Mouse (Mus musculus) liver, embryonic 11.5 days (tissue): Measurements from ENCODE around the gene C1rl. TPM values are rescaled to one million over a fixed set of nuclear protein-coding genes. Genes with fewer than 3 reads are reported as not detected.

Experiments
- ATAC-seq: fragments of 200-750 bp; cut with Nextera tagmentation; replicated peaks from 2 replicates; pipeline ENCODE4 v1.8.0; 2017; ENCODE audit warnings: moderate number of reproducible peaks, mild to moderate bottlenecking, moderate TSS enrichment, moderate library complexity; ENCODE audit not compliant: low FRiP score
- DNase-seq: peaks from one replicate; pipeline ENCODE4 v3.0.0-alpha.2; 2017; ENCODE audit warnings: low spot score
- H3K27ac ChIP-seq: fragments of 300-500 bp; sonication (generic); 2 replicates; pipeline ENCODE4 v1.5.1; 2014; ENCODE audit warnings: mild to moderate bottlenecking, low read depth, low read length, control low read depth
- H3K27me3 ChIP-seq: fragments of 300-500 bp; sonication (generic); replicated peaks from 2 replicates; pipeline ENCODE4 v1.6.1; 2014; ENCODE audit warnings: low read length, mixed read lengths; ENCODE audit not compliant: control insufficient read depth, insufficient read depth
- H3K36me3 ChIP-seq: fragments of 300-500 bp; sonication (generic); 2 replicates; pipeline ENCODE4 v1.6.1; 2014; ENCODE audit warnings: mild to moderate bottlenecking, low read length, moderate library complexity, mixed read lengths; ENCODE audit not compliant: control insufficient read depth, insufficient read depth
- H3K4me1 ChIP-seq: fragments of 300-500 bp; sonication (generic); replicated peaks from 2 replicates; pipeline ENCODE4 v1.6.1; 2014; ENCODE audit warnings: low read length, mixed read lengths; ENCODE audit not compliant: control insufficient read depth, insufficient read depth
- H3K4me2 ChIP-seq: fragments of 300-500 bp; sonication (generic); 2 replicates; pipeline ENCODE4 v1.6.1; 2014; ENCODE audit warnings: mild to moderate bottlenecking, control low read depth, moderate library complexity
- H3K4me3 ChIP-seq: fragments of 300-500 bp; sonication (generic); 2 replicates; pipeline ENCODE4 v1.5.1; 2014; ENCODE audit warnings: low read depth, low read length, control low read depth
- H3K9ac ChIP-seq: fragments of 300-500 bp; sonication (generic); 2 replicates; pipeline ENCODE4 v1.6.1; 2014; ENCODE audit warnings: low read depth, low read length, control low read depth
- H3K9me3 ChIP-seq: fragments of 300-500 bp; sonication (generic); 2 replicates; pipeline ENCODE4 v1.6.1; 2016; ENCODE audit warnings: low read length, inconsistent platforms, mixed read lengths; ENCODE audit not compliant: control insufficient read depth
- WGBS: fragments of 180-500 bp; shearing (Covaris S2); extraction: QIAGEN DNeasy Blood & Tissue Kit; methylation state at CpG from one replicate; pipeline ENCODE4 v1.1.7; 2014; 5-methylcytosine and 5-hydroxymethylcytosine counted together
- polyA plus RNA-seq: library from polyadenylated mRNA; unstranded; fragments of >200 nt; fragmentation: Nextera tagmentation; extraction: Ambion mirVana; gene quantifications from 2 replicates; pipeline ENCODE4 v1.2.1, GENCODE M21; 2014

The C1rl gene
- polyA plus RNA-seq = 4.1 and 4.4 TPM in 2 replicates

DNA sequence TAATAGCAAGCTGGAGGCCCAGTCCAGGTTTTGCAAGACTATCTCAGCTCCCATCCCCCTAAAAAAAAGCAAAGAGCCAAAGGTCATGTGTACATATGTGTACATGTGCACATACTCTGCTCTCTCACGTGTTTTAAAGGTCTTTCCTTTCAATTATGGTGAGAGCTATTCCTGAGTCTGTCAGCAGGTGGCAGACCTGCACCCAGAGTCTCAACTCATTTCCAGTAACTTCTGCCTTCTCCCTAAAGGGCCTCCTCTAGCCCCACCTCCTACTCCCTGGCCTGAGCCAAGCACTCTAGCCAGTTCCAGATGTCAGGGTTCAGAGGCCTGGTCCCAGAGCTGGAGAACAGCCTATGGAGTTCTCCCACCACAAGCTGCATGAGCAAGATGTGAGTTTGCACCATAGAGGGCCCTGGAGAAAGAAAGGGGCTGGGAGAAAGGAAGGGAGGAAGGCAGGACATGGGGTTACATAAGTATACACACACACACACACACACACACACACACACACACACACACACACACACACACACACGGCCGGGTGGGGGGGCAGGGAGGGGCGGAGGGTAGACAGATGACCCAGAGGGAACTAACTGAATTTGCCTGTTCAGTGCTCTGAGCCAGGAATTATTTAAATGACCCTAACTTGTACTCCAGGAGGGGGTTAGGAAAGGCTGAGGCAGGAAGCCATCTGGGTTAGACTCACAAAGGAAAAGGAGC, at the start of gene C1rl:
C1rl (plus strand) TSS at position 272 of the 720 bp plus-strand sequence.
- Histone ChIP-seq H3K4me1 (peaks cover 9% of the 10 kb centered on the region), H3K27ac (peak within 1 kb of the TSS; percentile 41), H3K36me3 (no peaks in the 10 kb centered on the region), H3K27me3 (no peaks in the 10 kb centered on the region), H3K4me2 (peak within 1 kb of the TSS; percentile 45), H3K4me3 (peak within 1 kb of the TSS; percentile 8; the same call in 1 of the 2 replicates), H3K9me3 (no peaks in the 10 kb centered on the region), H3K9ac (peak within 1 kb of the TSS; percentile 51)
- 29% methylated on average over 2 of the region's 4 CpGs for WGBS
- ATAC-seq (peak; percentile 91), DNase-seq (peak; percentile 71)

- ATAC-seq (no peak), DNase-seq (no peak)
- 86% methylated on average over 2 of the region's 2 CpGs for WGBS
- H3K9me3 ChIP-seq = no peaks in the 10 kb centered on the region
- no peak overlapping the region for H3K4me3 ChIP-seq
- H3K27me3 ChIP-seq = no peaks in the 10 kb centered on the region
- no peak overlapping the region for H3K9ac ChIP-seq
- H3K4me2 ChIP-seq = no peak overlapping the region
- H3K27ac ChIP-seq = no peak overlapping the region
- no peaks in the 10 kb centered on the region for H3K4me1 ChIP-seq
- H3K36me3 ChIP-seq = no peaks in the 10 kb centered on the region
Observed at GRCm38 (mm10) chr6:124443338-124443737, 49.6 kb upstream of the C1rl start.

GRCm38 (mm10) chr6:124446024-124446423, 46.9 kb upstream of the C1rl start:
- H3K36me3 ChIP-seq = no peaks in the 10 kb centered on the region
- ATAC-seq (no peak), DNase-seq (no peak)
- no peak overlapping the region for H3K9ac ChIP-seq
- no peak overlapping the region for H3K27ac ChIP-seq
- H3K9me3 ChIP-seq = no peaks in the 10 kb centered on the region
- H3K4me2 ChIP-seq = no peak overlapping the region
- WGBS = 86% methylated on average over 2 of the region's 2 CpGs
- H3K27me3 ChIP-seq = no peaks in the 10 kb centered on the region
- peaks cover 2% of the 10 kb centered on the region; the same call in 1 of the 2 replicates for H3K4me1 ChIP-seq
- H3K4me3 ChIP-seq = no peak overlapping the region

GRCm38 (mm10) chr6:124446459-124446858, 46.5 kb upstream of the C1rl start:
- Histone ChIP-seq H3K27ac (no peak overlapping the region), H3K36me3 (no peaks in the 10 kb centered on the region), H3K4me2 (no peak overlapping the region), H3K27me3 (no peaks in the 10 kb centered on the region), H3K4me1 (peaks cover 2% of the 10 kb centered on the region), H3K9ac (no peak overlapping the region), H3K9me3 (no peaks in the 10 kb centered on the region), H3K4me3 (no peak overlapping the region)
- WGBS = 92% methylated on average over 9 of the region's 9 CpGs
- ATAC-seq (no peak), DNase-seq (no peak)

DNA sequence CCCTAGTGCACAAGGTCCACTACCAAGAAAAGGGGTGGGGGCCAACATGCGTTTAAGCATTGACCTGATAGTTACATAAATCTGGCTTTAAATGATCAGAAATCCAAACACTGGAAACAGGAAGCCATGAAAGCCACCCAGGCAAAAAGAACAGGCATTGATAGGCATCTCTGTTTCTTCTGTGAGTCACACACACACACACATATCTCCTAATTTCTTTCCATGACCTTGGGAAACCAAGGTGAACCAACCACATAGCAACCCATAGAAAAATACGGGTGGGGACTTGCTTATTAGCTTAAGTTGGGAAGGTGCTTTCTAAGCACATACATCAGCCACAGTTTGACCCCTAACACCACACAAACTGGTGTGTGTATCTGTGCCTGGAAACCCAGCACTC, 45.6 kb upstream of the C1rl start:
- no peak for DNase-seq
- 84% methylated on average over 2 of the region's 2 CpGs for WGBS

GRCm38 (mm10) chr6:124448186-124448852, 44.6 kb upstream of the C1rl start:
- Histone ChIP-seq H3K9me3 (no peaks in the 10 kb centered on the region), H3K27ac (no peak overlapping the region), H3K9ac (no peak overlapping the region), H3K4me1 (peaks cover 10% of the 10 kb centered on the region), H3K27me3 (no peaks in the 10 kb centered on the region), H3K4me3 (no peak overlapping the region), H3K36me3 (no peaks in the 10 kb centered on the region), H3K4me2 (no peak overlapping the region)
- DNase-seq = no peak
- WGBS = 63% methylated on average over 10 of the region's 10 CpGs
- no peak for ATAC-seq

More for the DNA sequence above, 45.6 kb upstream of the C1rl start:
- H3K9me3 ChIP-seq = no peaks in the 10 kb centered on the region
- H3K9ac ChIP-seq = no peak overlapping the region
- H3K4me1 ChIP-seq = peaks cover 10% of the 10 kb centered on the region
- H3K4me2 ChIP-seq = no peak overlapping the region
- no peak overlapping the region for H3K4me3 ChIP-seq
- H3K36me3 ChIP-seq = no peaks in the 10 kb centered on the region
- H3K27ac ChIP-seq = no peak overlapping the region
- no peaks in the 10 kb centered on the region for H3K27me3 ChIP-seq
- no peak for ATAC-seq

DNA sequence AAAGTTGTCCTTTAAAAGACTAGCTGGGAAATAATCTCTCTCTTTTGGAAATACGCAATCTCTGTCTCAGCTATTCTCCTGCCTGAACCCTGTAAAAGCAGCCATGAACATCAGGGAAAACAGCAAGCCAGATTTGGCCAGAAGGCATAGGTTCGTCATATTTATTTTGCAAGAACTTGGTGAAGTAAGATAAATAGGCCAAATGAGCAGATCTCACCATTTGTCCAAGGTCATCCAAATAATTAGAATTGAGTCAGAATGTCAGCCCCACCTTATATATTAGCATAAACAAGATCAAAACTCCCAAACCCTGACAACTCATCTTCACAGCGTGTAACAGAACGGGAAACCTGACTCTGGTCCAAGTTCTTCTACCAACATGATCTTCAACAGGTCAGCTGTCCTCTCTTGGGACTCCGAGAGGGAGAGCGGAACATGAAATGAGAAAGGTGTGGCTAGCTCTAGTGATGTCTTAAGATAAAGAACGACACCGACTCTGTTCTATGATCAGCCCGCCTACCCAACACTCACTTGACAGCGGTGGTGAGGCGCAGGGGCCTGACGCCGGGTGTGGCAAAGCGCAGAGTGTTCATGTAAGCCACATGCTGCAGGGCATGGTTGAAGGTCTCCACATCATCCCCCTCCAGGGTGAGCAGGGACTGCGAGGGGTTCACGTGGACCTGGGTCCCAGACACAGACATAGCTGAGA, 43.8 kb upstream of the C1rl start:
- WGBS = 83% methylated on average over 16 of the region's 16 CpGs
- DNase-seq = no peak
- Histone ChIP-seq H3K4me3 (no peak overlapping the region), H3K9ac (no peak overlapping the region), H3K27me3 (no peaks in the 10 kb centered on the region), H3K4me2 (no peak overlapping the region), H3K9me3 (no peaks in the 10 kb centered on the region), H3K4me1 (peaks cover 10% of the 10 kb centered on the region), H3K27ac (no peak overlapping the region), H3K36me3 (no peaks in the 10 kb centered on the region)
- ATAC-seq = 0 out of 2 replicates have a peak, but pooled peaks have one; percentile 25

GRCm38 (mm10) chr6:124449668-124450383, 43.1 kb upstream of the C1rl start:
- WGBS = 78% methylated on average over 18 of the region's 18 CpGs
- Histone ChIP-seq H3K9me3 (no peaks in the 10 kb centered on the region), H3K4me2 (no peak overlapping the region), H3K36me3 (no peaks in the 10 kb centered on the region), H3K9ac (no peak overlapping the region), H3K27ac (no peak overlapping the region), H3K4me3 (no peak overlapping the region), H3K27me3 (no peaks in the 10 kb centered on the region), H3K4me1 (peaks cover 10% of the 10 kb centered on the region)
- ATAC-seq (no peak), DNase-seq (no peak)
